Mouse (Mus musculus) liver, embryonic 12.5 days (tissue): ENCODE results near the gene Trim15. TPM values are rescaled to one million over a fixed set of nuclear protein-coding genes. Genes with fewer than 3 reads are reported as not detected.
A peak's percentile ranks its signal among the peaks of the same experiment; 100 is the strongest.
"Not testable (repeated sequence)": the region's sequence is repeated elsewhere in the genome, so short reads cannot be mapped to it uniquely, and the experiment has no call there.

ENCODE experiments used
- ATAC-seq: fragments of 200-750 bp; cut with Nextera tagmentation; 2 replicates; pipeline ENCODE4 v1.8.0; 2017; ENCODE audit warnings: moderate number of reproducible peaks, mild to moderate bottlenecking, moderate library complexity
- H3K27ac ChIP-seq: fragments of 300-500 bp; sonication (generic); 2 replicates; pipeline ENCODE4 v1.5.1; 2016; ENCODE audit warnings: mild to moderate bottlenecking
- H3K27me3 ChIP-seq: fragments of 300-500 bp; sonication (generic); replicated peaks from 2 replicates; pipeline ENCODE4 v1.6.1; 2016; ENCODE audit warnings: mild to moderate bottlenecking, moderate library complexity
- H3K36me3 ChIP-seq: fragments of 300-500 bp; sonication (generic); 2 replicates; pipeline ENCODE4 v1.6.1; 2016; ENCODE audit warnings: mild to moderate bottlenecking, moderate library complexity
- H3K4me1 ChIP-seq: fragments of 300-500 bp; sonication (generic); 2 replicates; pipeline ENCODE4 v1.6.1; 2016
- H3K4me2 ChIP-seq: fragments of 300-500 bp; sonication (generic); 2 replicates; pipeline ENCODE4 v1.6.1; 2016; ENCODE audit warnings: mild to moderate bottlenecking, moderate library complexity
- H3K4me3 ChIP-seq: fragments of 300-500 bp; sonication (generic); 2 replicates; pipeline ENCODE4 v1.5.1; 2016; ENCODE audit warnings: mild to moderate bottlenecking, moderate library complexity
- H3K9ac ChIP-seq: fragments of 300-500 bp; sonication (generic); 2 replicates; pipeline ENCODE4 v1.6.1; 2016; ENCODE audit warnings: mild to moderate bottlenecking, moderate library complexity
- H3K9me3 ChIP-seq: fragments of 300-500 bp; sonication (generic); replicated peaks from 2 replicates; pipeline ENCODE4 v1.6.1; 2016; ENCODE audit warnings: mild to moderate bottlenecking, moderate library complexity
- WGBS: fragments of 180-500 bp; shearing (Covaris S2); methylation state at CpG from one replicate; pipeline ENCODE4 v1.1.7; 2016; ENCODE audit not compliant: insufficient replicate concordance; 5-methylcytosine and 5-hydroxymethylcytosine counted together
- polyA plus RNA-seq: library from polyadenylated mRNA; unstranded; fragments of >200 nt; fragmentation: Nextera tagmentation; extraction: Ambion mirVana; gene quantifications from 2 replicates; pipeline ENCODE4 v1.2.1, GENCODE M21; 2016

Trim15 gene
- polyA plus RNA-seq, 1 experiment from 2014 or later, result 0.43 TPM

- no peak overlapping the region for H3K4me3 ChIP-seq
- peaks cover 8% of the 10 kb centered on the region; the same call in 1 of the 2 replicates for H3K4me1 ChIP-seq
- no peak overlapping the region for H3K4me2 ChIP-seq
- H3K9me3 ChIP-seq, result no peaks in the 10 kb centered on the region
- peaks cover 43% of the 10 kb centered on the region for H3K27me3 ChIP-seq
- H3K36me3 ChIP-seq, result no peaks in the 10 kb centered on the region
- WGBS, result 67% methylated on average over 1 of the region's 1 CpGs
- H3K9ac ChIP-seq, result no peak overlapping the region
- no peak for ATAC-seq
- no peak overlapping the region for H3K27ac ChIP-seq
Measured at GRCm38 (mm10) chr17:36896583-36896982, 29.6 kb upstream of the Trim15 start.

GRCm38 (mm10) chr17:36893387-36893786 lies 26.4 kb upstream of the Trim15 start:
- 15% methylated on average over 5 of the region's 5 CpGs for WGBS
- ATAC-seq, result no peak
- Histone ChIP-seq H3K9me3 (no peaks in the 10 kb centered on the region), H3K36me3 (no peaks in the 10 kb centered on the region), H3K27ac (no peak overlapping the region), H3K9ac (no peak overlapping the region), H3K4me1 (peaks cover 8% of the 10 kb centered on the region; the same call in 1 of the 2 replicates), H3K27me3 (peaks cover 60% of the 10 kb centered on the region), H3K4me3 (no peak overlapping the region), H3K4me2 (no peak overlapping the region)

- 0 out of 2 replicates have a peak, but pooled peaks have one; percentile 37 for ATAC-seq
- peaks cover 8% of the 10 kb centered on the region; the same call in 1 of the 2 replicates for H3K4me1 ChIP-seq
- peaks cover 57% of the 10 kb centered on the region for H3K27me3 ChIP-seq
- H3K4me3 ChIP-seq, result no peak overlapping the region
- 12% methylated on average over 2 of the region's 2 CpGs for WGBS
- H3K9ac ChIP-seq, result 0 out of 2 replicates have a peak overlapping the region, but pooled peaks have one; percentile 6
- no peak overlapping the region for H3K4me2 ChIP-seq
- H3K27ac ChIP-seq, result no peak overlapping the region
- H3K36me3 ChIP-seq, result no peaks in the 10 kb centered on the region
- H3K9me3 ChIP-seq, result no peaks in the 10 kb centered on the region
Measured at GRCm38 (mm10) chr17:36892362-36892761, 25.4 kb upstream of the Trim15 start.

GRCm38 (mm10) chr17:36891496-36891895 lies 24.5 kb upstream of the Trim15 start:
- not testable (repeated sequence) for H3K36me3 ChIP-seq, ATAC-seq, H3K4me1 ChIP-seq, H3K27ac ChIP-seq, H3K9me3 ChIP-seq, H3K4me2 ChIP-seq, H3K4me3 ChIP-seq, H3K9ac ChIP-seq
- H3K27me3 ChIP-seq, result peaks cover 53% of the 10 kb centered on the region
- WGBS, result 86% methylated on average over 1 of the region's 1 CpGs

GRCm38 (mm10) chr17:36890073-36890903 lies 23.3 kb upstream of the Trim15 start, which contains the start of gene Trim40:
Gene Trim40, minus strand, starts transcription at chr17:36890123.
- H3K4me1 ChIP-seq, result peaks cover 8% of the 10 kb centered on the region; the same call in 1 of the 2 replicates
- no peak within 1 kb of the TSS for H3K9ac ChIP-seq
- H3K4me3 ChIP-seq, result no peak within 1 kb of the TSS
- no peaks in the 10 kb centered on the region for H3K9me3 ChIP-seq
- no peaks in the 10 kb centered on the region for H3K36me3 ChIP-seq
- no peak within 1 kb of the TSS for H3K4me2 ChIP-seq
- no peak for ATAC-seq
- WGBS, result 80% methylated on average over 5 of the region's 5 CpGs
- H3K27ac ChIP-seq, result no peak within 1 kb of the TSS
- peaks cover 53% of the 10 kb centered on the region for H3K27me3 ChIP-seq

- 82% methylated on average over 12 of the region's 12 CpGs for WGBS
Measured at GRCm38 (mm10) chr17:36885132-36885790, 18.3 kb upstream of the Trim15 start.

GRCm38 (mm10) chr17:36883350-36883749 lies 16.3 kb upstream of the Trim15 start:
- no peak overlapping the region for H3K9ac ChIP-seq
- no peak overlapping the region for H3K4me2 ChIP-seq
- no peak overlapping the region for H3K27ac ChIP-seq
- no peak overlapping the region for H3K4me3 ChIP-seq
- peaks cover 6% of the 10 kb centered on the region for H3K36me3 ChIP-seq
- 67% methylated on average over 2 of the region's 2 CpGs for WGBS
- peaks cover 20% of the 10 kb centered on the region for H3K27me3 ChIP-seq
- no peak for ATAC-seq
- H3K9me3 ChIP-seq, result no peaks in the 10 kb centered on the region
- no peaks in the 10 kb centered on the region for H3K4me1 ChIP-seq

More at GRCm38 (mm10) chr17:36885132-36885790, 18.3 kb upstream of the Trim15 start:
- Histone ChIP-seq H3K4me1 (no peaks in the 10 kb centered on the region), H3K27ac (no peak overlapping the region), H3K4me2 (no peak overlapping the region), H3K4me3 (no peak overlapping the region), H3K27me3 (peaks cover 37% of the 10 kb centered on the region), H3K36me3 (no peaks in the 10 kb centered on the region), H3K9ac (no peak overlapping the region), H3K9me3 (no peaks in the 10 kb centered on the region)
- no peak for ATAC-seq

GRCm38 (mm10) chr17:36874636-36875035 lies 7.6 kb upstream of the Trim15 start:
- 67% methylated on average over 4 of the region's 4 CpGs for WGBS
- Histone ChIP-seq H3K36me3 (peaks cover 78% of the 10 kb centered on the region), H3K4me3 (peak overlapping the region; percentile 14; the same call in 1 of the 2 replicates), H3K4me1 (peaks cover 33% of the 10 kb centered on the region), H3K9ac (no peak overlapping the region), H3K4me2 (peak overlapping the region; percentile 38), H3K27me3 (peaks cover 8% of the 10 kb centered on the region; the same call in 1 of the 2 replicates), H3K9me3 (no peaks in the 10 kb centered on the region), H3K27ac (no peak overlapping the region)
- no peak for ATAC-seq

GRCm38 (mm10) chr17:36869955-36870810 lies 3.2 kb upstream of the Trim15 start:
- Histone ChIP-seq H3K27me3 (peaks cover 26% of the 10 kb centered on the region), H3K4me1 (peaks cover 61% of the 10 kb centered on the region), H3K27ac (peak overlapping the region; percentile 98), H3K4me3 (peak overlapping the region; percentile 71), H3K36me3 (peaks cover 41% of the 10 kb centered on the region), H3K4me2 (peak overlapping the region; percentile 73), H3K9me3 (no peaks in the 10 kb centered on the region), H3K9ac (peak overlapping the region; percentile 89)
- no peak; the same call in 1 of the 2 replicates for ATAC-seq
- WGBS, result 48% methylated on average over 25 of the region's 25 CpGs

- no peaks in the 10 kb centered on the region for H3K9me3 ChIP-seq
- peak within 1 kb of the TSS; percentile 71 for H3K4me3 ChIP-seq
- H3K27ac ChIP-seq, result peak within 1 kb of the TSS; percentile 98
- H3K4me2 ChIP-seq, result peak within 1 kb of the TSS; percentile 73
- peak within 1 kb of the TSS; percentile 89 for H3K9ac ChIP-seq
- peak; percentile 100 for ATAC-seq
- 23% methylated on average over 4 of the region's 4 CpGs for WGBS
- peaks cover 33% of the 10 kb centered on the region for H3K27me3 ChIP-seq
- H3K36me3 ChIP-seq, result peaks cover 33% of the 10 kb centered on the region
- peaks cover 59% of the 10 kb centered on the region for H3K4me1 ChIP-seq
Measured at GRCm38 (mm10) chr17:36869284-36869954, 2.4 kb upstream of the Trim15 start, which contains the start of gene Trim10. Gene Trim10, plus strand, starts transcription at chr17:36869574.

GRCm38 (mm10) chr17:36868836-36869235 lies 1.8 kb upstream of the Trim15 start:
- H3K9me3 ChIP-seq, result no peaks in the 10 kb centered on the region
- peak overlapping the region; percentile 55 for H3K4me2 ChIP-seq
- no peak for ATAC-seq
- peaks cover 39% of the 10 kb centered on the region for H3K27me3 ChIP-seq
- peaks cover 58% of the 10 kb centered on the region for H3K4me1 ChIP-seq
- peak overlapping the region; percentile 52 for H3K9ac ChIP-seq
- peaks cover 27% of the 10 kb centered on the region for H3K36me3 ChIP-seq
- peak overlapping the region; percentile 98 for H3K27ac ChIP-seq
- no peak overlapping the region for H3K4me3 ChIP-seq
- 41% methylated on average over 2 of the region's 2 CpGs for WGBS
